Mouse (Mus musculus) forebrain, embryonic 14.5 days (tissue): ENCODE measurements around the gene Asic2. TPM values are rescaled to one million over a fixed set of nuclear protein-coding genes. Genes with fewer than 3 reads are reported as not detected.

Experiments
- ATAC-seq: fragments of 200-750 bp; cut with Nextera tagmentation; 2 replicates; pipeline ENCODE4 v1.8.0; 2017; ENCODE audit warnings: mild to moderate bottlenecking, moderate library complexity
- DNase-seq: peaks from one replicate; pipeline ENCODE4 v3.0.0-alpha.2; 2015; ENCODE audit warnings: low spot score
- H3K27ac ChIP-seq: fragments of 300-500 bp; sonication (generic); 2 replicates; pipeline ENCODE4 v1.5.1; 2014; ENCODE audit warnings: low read depth, mild to moderate bottlenecking, control low read depth, low read length, moderate library complexity
- H3K27me3 ChIP-seq: fragments of 300-500 bp; sonication (generic); replicated peaks from 2 replicates; pipeline ENCODE4 v1.6.1; 2014; ENCODE audit warnings: low read length, control low read depth, mixed read lengths; ENCODE audit not compliant: control insufficient read depth, insufficient read depth
- H3K36me3 ChIP-seq: fragments of 300-500 bp; sonication (generic); 2 replicates; pipeline ENCODE4 v1.6.1; 2014; ENCODE audit warnings: low read length, control low read depth; ENCODE audit not compliant: control insufficient read depth, insufficient read depth
- H3K4me1 ChIP-seq: fragments of 300-500 bp; sonication (generic); 2 replicates; pipeline ENCODE4 v1.6.1; 2014; ENCODE audit warnings: antibody characterized with exemption, low read length, control low read depth; ENCODE audit not compliant: control insufficient read depth, insufficient read depth
- H3K4me2 ChIP-seq: fragments of 300-500 bp; sonication (generic); 2 replicates; pipeline ENCODE4 v1.6.1; 2014; ENCODE audit warnings: mild to moderate bottlenecking, control low read depth, low read length
- H3K4me3 ChIP-seq: fragments of 300-500 bp; sonication (generic); 2 replicates; pipeline ENCODE4 v1.5.1; 2014; ENCODE audit warnings: low read depth, low read length, control low read depth
- H3K9ac ChIP-seq: fragments of 300-500 bp; sonication (generic); 2 replicates; pipeline ENCODE4 v1.6.1; 2014; ENCODE audit warnings: mild to moderate bottlenecking, low read length, control low read depth, moderate library complexity
- H3K9me3 ChIP-seq: fragments of 300-500 bp; sonication (generic); replicated peaks from 2 replicates; pipeline ENCODE4 v1.6.1; 2016; ENCODE audit warnings: low read length, control low read depth, mixed read lengths; ENCODE audit not compliant: control insufficient read depth
- WGBS: fragments of 180-500 bp; shearing (Covaris S2); extraction: QIAGEN DNeasy Blood & Tissue Kit; methylation state at CpG from one replicate; pipeline ENCODE4 v1.1.7; 2014; 5-methylcytosine and 5-hydroxymethylcytosine counted together
- polyA plus RNA-seq: library from polyadenylated mRNA; unstranded; fragments of >200 nt; fragmentation: Nextera tagmentation; extraction: Ambion mirVana; gene quantifications from 2 replicates; pipeline ENCODE4 v1.2.1, GENCODE M21; 2014

The Asic2 gene
- polyA plus RNA-seq, 1 experiment from 2014 or later, result 3.8 TPM

- Histone ChIP-seq H3K4me2 (no peak overlapping the region), H3K36me3 (no peaks in the 10 kb centered on the region), H3K4me1 (no peaks in the 10 kb centered on the region), H3K9me3 (no peaks in the 10 kb centered on the region), H3K27me3 (no peaks in the 10 kb centered on the region), H3K4me3 (no peak overlapping the region), H3K27ac (no peak overlapping the region), H3K9ac (no peak overlapping the region)
- WGBS, result 89% methylated on average over 6 of the region's 6 CpGs
- no peak for DNase-seq
- ATAC-seq, result no peak
Observed at GRCm38 (mm10) chr11:81100829-81101228, 867.4 kb downstream of the Asic2 start.

GRCm38 (mm10) chr11:81096011-81096410 is 872.2 kb downstream of the Asic2 start:
- no peak overlapping the region for H3K4me2 ChIP-seq
- DNase-seq (no peak), ATAC-seq (no peak)
- WGBS, result 81% methylated on average over 6 of the region's 6 CpGs
- no peak overlapping the region for H3K27ac ChIP-seq
- H3K4me3 ChIP-seq, result no peak overlapping the region
- no peak overlapping the region for H3K9ac ChIP-seq
- no peaks in the 10 kb centered on the region for H3K9me3 ChIP-seq
- no peaks in the 10 kb centered on the region for H3K36me3 ChIP-seq
- H3K4me1 ChIP-seq, result no peaks in the 10 kb centered on the region
- H3K27me3 ChIP-seq, result no peaks in the 10 kb centered on the region

- no peaks in the 10 kb centered on the region for H3K9me3 ChIP-seq
- H3K27me3 ChIP-seq, result no peaks in the 10 kb centered on the region
- H3K9ac ChIP-seq, result no peak overlapping the region
- 87% methylated on average over 8 of the region's 8 CpGs for WGBS
- no peak for DNase-seq
- ATAC-seq, result no peak
- no peaks in the 10 kb centered on the region for H3K36me3 ChIP-seq
- no peaks in the 10 kb centered on the region for H3K4me1 ChIP-seq
- H3K27ac ChIP-seq, result no peak overlapping the region
- no peak overlapping the region for H3K4me3 ChIP-seq
- H3K4me2 ChIP-seq, result no peak overlapping the region
Observed at GRCm38 (mm10) chr11:81094581-81094980, 873.7 kb downstream of the Asic2 start.

GRCm38 (mm10) chr11:81092161-81092560 is 876.1 kb downstream of the Asic2 start:
- Histone ChIP-seq H3K4me1 (no peaks in the 10 kb centered on the region), H3K27ac (no peak overlapping the region), H3K27me3 (no peaks in the 10 kb centered on the region), H3K4me2 (no peak overlapping the region), H3K9me3 (no peaks in the 10 kb centered on the region), H3K36me3 (no peaks in the 10 kb centered on the region), H3K4me3 (no peak overlapping the region), H3K9ac (no peak overlapping the region)
- ATAC-seq (no peak), DNase-seq (no peak)
- 85% methylated on average over 2 of the region's 2 CpGs for WGBS

- Histone ChIP-seq H3K4me2 (no peak overlapping the region), H3K36me3 (no peaks in the 10 kb centered on the region), H3K9ac (no peak overlapping the region), H3K4me1 (peaks cover 3% of the 10 kb centered on the region; the same call in 1 of the 2 replicates), H3K4me3 (no peak overlapping the region), H3K9me3 (no peaks in the 10 kb centered on the region), H3K27me3 (no peaks in the 10 kb centered on the region), H3K27ac (no peak overlapping the region)
- WGBS, result 87% methylated on average over 4 of the region's 4 CpGs
- no peak for DNase-seq
- ATAC-seq, result no peak
Observed at GRCm38 (mm10) chr11:81083822-81084221, 884.4 kb downstream of the Asic2 start.

GRCm38 (mm10) chr11:81080076-81080805 is 888.0 kb downstream of the Asic2 start:
- H3K4me1 ChIP-seq, result peaks cover 2% of the 10 kb centered on the region; the same call in 1 of the 2 replicates
- H3K4me2 ChIP-seq, result no peak overlapping the region
- H3K36me3 ChIP-seq, result no peaks in the 10 kb centered on the region
- ATAC-seq (no peak), DNase-seq (no peak)
- no peaks in the 10 kb centered on the region for H3K27me3 ChIP-seq
- H3K27ac ChIP-seq, result no peak overlapping the region
- no peaks in the 10 kb centered on the region for H3K9me3 ChIP-seq
- 71% methylated on average over 11 of the region's 11 CpGs for WGBS
- H3K9ac ChIP-seq, result no peak overlapping the region
- H3K4me3 ChIP-seq, result no peak overlapping the region

GRCm38 (mm10) chr11:81079237-81079636 is 889.0 kb downstream of the Asic2 start:
- DNase-seq (no peak), ATAC-seq (no peak)
- Histone ChIP-seq H3K4me1 (no peaks in the 10 kb centered on the region), H3K27me3 (no peaks in the 10 kb centered on the region), H3K36me3 (no peaks in the 10 kb centered on the region), H3K4me2 (no peak overlapping the region), H3K9me3 (no peaks in the 10 kb centered on the region), H3K4me3 (no peak overlapping the region), H3K9ac (no peak overlapping the region), H3K27ac (no peak overlapping the region)
- 71% methylated on average over 3 of the region's 3 CpGs for WGBS

GRCm38 (mm10) chr11:81071836-81072235 is 896.4 kb downstream of the Asic2 start:
- Histone ChIP-seq H3K27ac (no peak overlapping the region), H3K4me2 (no peak overlapping the region), H3K4me1 (no peaks in the 10 kb centered on the region), H3K36me3 (no peaks in the 10 kb centered on the region), H3K9ac (no peak overlapping the region), H3K4me3 (no peak overlapping the region), H3K27me3 (no peaks in the 10 kb centered on the region), H3K9me3 (no peaks in the 10 kb centered on the region)
- 97% methylated on average over 4 of the region's 4 CpGs for WGBS
- ATAC-seq (no peak), DNase-seq (no peak)

- 92% methylated on average over 11 of the region's 11 CpGs for WGBS
- Histone ChIP-seq H3K27me3 (no peaks in the 10 kb centered on the region), H3K36me3 (no peaks in the 10 kb centered on the region), H3K4me3 (no peak overlapping the region), H3K9ac (no peak overlapping the region), H3K27ac (no peak overlapping the region), H3K9me3 (no peaks in the 10 kb centered on the region), H3K4me2 (no peak overlapping the region), H3K4me1 (no peaks in the 10 kb centered on the region)
- ATAC-seq, result no peak
- no peak for DNase-seq
Observed at GRCm38 (mm10) chr11:81065386-81065785, 902.9 kb downstream of the Asic2 start.
